Mouse (Mus musculus): ENCODE results near the gene Psenen. TPM values are rescaled to one million over a fixed set of nuclear protein-coding genes. Genes with fewer than 3 reads are reported as not detected.
A peak's percentile ranks its signal among the peaks of the same experiment; 100 is the strongest.

Psenen gene
- polyA plus RNA-seq, 2 experiments = 55.8 to 59.1 TPM

DNA sequence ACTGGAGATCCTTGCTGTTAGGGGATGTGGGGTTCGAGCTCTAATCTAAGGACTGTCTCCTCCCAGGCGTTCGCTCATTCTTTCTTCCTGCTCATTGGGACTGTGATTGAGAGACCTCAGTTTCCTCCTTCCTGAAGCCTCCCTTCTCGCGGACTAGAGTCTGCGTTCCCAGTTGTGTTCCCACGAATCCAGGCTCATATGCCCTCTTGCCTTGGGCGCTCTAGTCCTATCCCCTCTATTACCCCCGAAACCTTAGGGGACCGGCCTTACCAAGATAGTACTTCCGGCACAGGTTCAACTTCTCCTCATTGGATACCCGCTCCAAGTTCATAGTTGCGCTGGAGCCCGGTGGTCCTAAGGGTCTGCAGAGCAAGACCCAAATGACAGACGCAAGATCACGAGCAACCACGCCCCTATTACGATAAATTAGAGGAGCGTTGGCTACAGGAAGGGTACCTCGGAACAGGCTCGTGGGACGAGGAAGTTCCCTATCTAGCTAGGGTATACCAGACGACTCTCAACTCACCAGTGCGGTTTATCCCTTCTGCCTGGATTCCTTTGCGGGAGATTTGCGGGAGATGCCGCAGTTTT, 806 bp downstream of the Psenen start:
- TF ChIP-seq CTCF (IDR thresholded peaks at IDR 0.05; ENCODE audit: low read depth) = no peak
- TF ChIP-seq EP300 (IDR thresholded peaks at IDR 0.05; ENCODE audit: low read depth) = no peak
- H3K27me3 ChIP-seq (ENCODE audit: control insufficient read depth, insufficient read depth, low read length) = no peaks in the 10 kb centered on the region
- H3K9ac ChIP-seq (replicated peaks) = peak overlapping the region; percentile 77
- H3K4me1 ChIP-seq (replicated peaks; ENCODE audit: control insufficient read depth in 2 of 2, insufficient read depth in 2 of 2, low read length in 1 of 2) = peaks cover 12 to 17% of the 10 kb centered on the region in 2 experiments
- 0% methylated on average over 27 of the region's 27 CpGs for WGBS (ENCODE audit: insufficient replicate concordance)
- H3K4me2 ChIP-seq (ENCODE audit: low read depth) = peak overlapping the region; percentile 91
- DNase-seq (ENCODE audit: low read depth in 3 of 3, low spot score in 3 of 3) (peak in 1 of 3 experiments; percentile 19), ATAC-seq (ENCODE audit: insufficient read depth) (no peak)
- peak overlapping the region; percentile 69 for H3K27ac ChIP-seq
- 0 out of 2 replicates have a peak, but pooled peaks cover 2% of the 10 kb centered on the region for H3K36me3 ChIP-seq (replicated peaks; ENCODE audit: control insufficient read depth, insufficient read depth, low read depth)
- H3K4me3 ChIP-seq (ENCODE audit: insufficient read depth in 1 of 2, low read depth in 2 of 2, low read length in 2 of 2) = peak overlapping the region; percentile 67 to 99
- no peaks in the 10 kb centered on the region for H3K9me3 ChIP-seq (ENCODE audit: control insufficient read depth, low read length)

DNA sequence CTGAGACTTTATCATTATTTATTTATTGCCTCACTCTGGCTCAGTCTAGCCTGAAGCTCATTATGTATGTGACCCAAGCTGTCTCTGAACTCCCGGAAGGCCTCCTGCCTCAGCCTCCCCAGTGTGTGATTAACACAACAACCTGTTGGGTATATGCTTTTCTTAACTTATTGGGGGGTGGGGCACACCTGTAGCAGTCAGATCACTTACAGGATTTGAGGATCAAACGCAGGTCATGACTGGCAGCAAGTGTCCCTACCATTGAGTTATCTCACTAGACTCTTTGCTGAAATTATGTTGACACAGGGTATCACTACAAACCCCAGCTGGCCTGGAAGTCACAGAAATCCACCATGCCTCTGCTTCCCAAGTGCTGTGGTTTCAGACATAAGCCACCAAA, 3.1 kb downstream of the Psenen start:
- Histone ChIP-seq H3K27ac (peak overlapping the region; percentile 43), H3K9me3 (ENCODE audit: control insufficient read depth, low read length) (no peaks in the 10 kb centered on the region), H3K9ac (replicated peaks) (no peak overlapping the region; the same call in 1 of the 2 replicates), H3K27me3 (ENCODE audit: control insufficient read depth, insufficient read depth, low read length) (no peaks in the 10 kb centered on the region), H3K36me3 (replicated peaks; ENCODE audit: control insufficient read depth, insufficient read depth, low read depth) (peaks cover 17% of the 10 kb centered on the region), H3K4me2 (ENCODE audit: low read depth) (peak overlapping the region; percentile 92), H3K4me3 (ENCODE audit: insufficient read depth in 1 of 2, low read depth in 2 of 2, low read length in 2 of 2) (peak overlapping the region in 1 of 2 experiments; percentile 83; a peak in 2 of 4 replicates), H3K4me1 (replicated peaks; ENCODE audit: control insufficient read depth in 2 of 2, insufficient read depth in 2 of 2, low read length in 1 of 2) (peaks cover 12 to 17% of the 10 kb centered on the region in 2 experiments)
- TF ChIP-seq CTCF (IDR thresholded peaks at IDR 0.05; ENCODE audit: low read depth) = no peak
- ATAC-seq (ENCODE audit: insufficient read depth) (no peak), DNase-seq (ENCODE audit: low read depth in 3 of 3, low spot score in 3 of 3) (no peak)
- WGBS (ENCODE audit: insufficient replicate concordance) = 74% methylated on average over 2 of the region's 2 CpGs

DNA sequence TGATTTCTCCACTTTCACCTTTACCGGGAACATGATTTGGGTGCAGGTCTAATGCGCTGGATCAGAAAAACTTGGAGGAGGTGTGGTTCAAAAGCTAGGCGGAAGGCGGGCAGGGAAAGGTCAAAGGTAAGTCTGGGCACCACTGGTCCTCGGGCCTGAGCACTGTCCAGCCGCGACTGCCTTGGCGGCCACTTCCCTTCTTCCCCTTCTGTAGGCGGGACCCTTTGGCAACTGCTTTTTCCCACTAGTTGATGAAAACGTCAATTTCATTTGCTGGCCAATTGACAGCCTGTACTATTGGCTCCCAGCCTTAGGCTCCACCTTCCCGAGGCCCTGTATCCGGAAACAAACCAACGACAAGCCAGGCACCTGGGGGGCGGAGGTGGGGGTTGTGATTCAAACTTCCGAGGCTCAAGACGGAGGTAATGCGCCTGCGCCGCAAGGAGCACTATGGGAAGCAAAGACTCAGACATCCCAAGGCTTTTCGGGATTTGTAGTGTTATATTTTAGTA, 3.9 kb downstream of the Psenen start, which contains the start of gene Lin37:
Lin37 (minus strand) TSS at position 396 of the 512 bp plus-strand sequence.
- H3K27ac ChIP-seq = peak within 1 kb of the TSS; percentile 78
- H3K4me2 ChIP-seq (ENCODE audit: low read depth) = peak within 1 kb of the TSS; percentile 92
- no peaks in the 10 kb centered on the region for H3K9me3 ChIP-seq (ENCODE audit: control insufficient read depth, low read length)
- peak; percentile 92 to 93 (median 93) for DNase-seq (ENCODE audit: low read depth in 3 of 3, low spot score in 3 of 3)
- peak; percentile 77 for ATAC-seq (ENCODE audit: insufficient read depth)
- peak within 1 kb of the TSS; percentile 83 to 90 for H3K4me3 ChIP-seq (ENCODE audit: insufficient read depth in 1 of 2, low read depth in 2 of 2, low read length in 2 of 2)
- H3K4me1 ChIP-seq (replicated peaks; ENCODE audit: control insufficient read depth in 2 of 2, insufficient read depth in 2 of 2, low read length in 1 of 2) = peaks cover 12 to 17% of the 10 kb centered on the region in 2 experiments
- peak within 1 kb of the TSS; percentile 77 for H3K9ac ChIP-seq (replicated peaks)
- H3K36me3 ChIP-seq (replicated peaks; ENCODE audit: control insufficient read depth, insufficient read depth, low read depth) = peaks cover 19% of the 10 kb centered on the region
- WGBS (ENCODE audit: insufficient replicate concordance) = under 1% methylated on average over 20 of the region's 20 CpGs
- TF ChIP-seq EP300 (IDR thresholded peaks at IDR 0.05; ENCODE audit: low read depth) (no peak), CTCF (IDR thresholded peaks at IDR 0.05; ENCODE audit: low read depth) (no peak)
- no peaks in the 10 kb centered on the region for H3K27me3 ChIP-seq (ENCODE audit: control insufficient read depth, insufficient read depth, low read length)

DNA sequence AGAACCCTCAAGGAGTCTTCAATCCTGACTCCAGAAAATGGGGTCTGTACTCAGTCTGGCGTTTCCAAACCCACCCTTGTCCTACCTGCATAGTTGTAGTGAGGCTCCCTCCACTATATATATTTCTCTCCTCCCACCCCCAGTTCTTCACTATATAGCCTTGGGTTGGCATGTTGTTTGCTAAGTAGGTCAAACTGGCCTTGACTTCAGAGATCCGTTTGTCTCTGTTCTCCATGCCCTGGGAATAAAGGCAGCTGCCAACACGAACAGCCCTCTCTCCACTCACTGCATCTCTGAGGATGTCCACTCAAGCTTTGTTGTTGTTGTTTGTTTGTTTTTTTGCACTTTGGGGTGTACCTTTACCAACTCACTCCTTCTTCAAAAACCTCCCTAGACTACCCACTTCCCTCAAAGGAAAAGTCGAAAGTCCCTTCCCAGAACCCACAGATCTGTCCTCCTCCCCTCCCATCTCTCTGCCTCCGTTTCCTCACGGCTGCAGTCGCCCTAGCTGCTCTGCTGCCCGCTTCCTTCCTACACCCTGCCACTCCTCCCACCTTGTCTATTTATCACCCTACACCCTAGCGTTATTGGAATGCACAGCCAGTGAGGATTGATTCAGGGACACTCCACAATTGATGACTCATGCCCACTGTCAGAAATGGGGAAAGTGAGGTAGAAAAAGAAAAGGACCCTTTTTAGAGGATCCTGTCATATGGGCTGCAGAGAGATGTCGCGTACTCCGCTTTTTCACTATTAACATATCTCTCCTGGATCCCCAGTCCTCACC, 4.6 kb downstream of the Psenen start:
- H3K27ac ChIP-seq = peak overlapping the region; percentile 78
- H3K4me3 ChIP-seq (ENCODE audit: insufficient read depth in 1 of 2, low read depth in 2 of 2, low read length in 2 of 2) = peak overlapping the region; percentile 83 to 90
- WGBS (ENCODE audit: insufficient replicate concordance) = 8% methylated on average over 12 of the region's 12 CpGs
- DNase-seq (ENCODE audit: low read depth in 3 of 3, low spot score in 3 of 3) = peak in 2 of 3 experiments; percentile 30 to 58
- H3K9me3 ChIP-seq (ENCODE audit: control insufficient read depth, low read length) = no peaks in the 10 kb centered on the region
- ATAC-seq (ENCODE audit: insufficient read depth) = peak; percentile 42; the same call in 1 of the 2 replicates
- H3K27me3 ChIP-seq (ENCODE audit: control insufficient read depth, insufficient read depth, low read length) = no peaks in the 10 kb centered on the region
- no peak for TF ChIP-seq EP300 (IDR thresholded peaks at IDR 0.05; ENCODE audit: low read depth)
- TF ChIP-seq CTCF (IDR thresholded peaks at IDR 0.05; ENCODE audit: low read depth) = peak; percentile 25; the same call in 1 of the 2 replicates
- H3K4me1 ChIP-seq (replicated peaks; ENCODE audit: control insufficient read depth in 2 of 2, insufficient read depth in 2 of 2, low read length in 1 of 2) = peaks cover 12 to 15% of the 10 kb centered on the region in 2 experiments
- H3K36me3 ChIP-seq (replicated peaks; ENCODE audit: control insufficient read depth, insufficient read depth, low read depth) = peaks cover 19% of the 10 kb centered on the region
- H3K9ac ChIP-seq (replicated peaks) = peak overlapping the region; percentile 77
- H3K4me2 ChIP-seq (ENCODE audit: low read depth) = peak overlapping the region; percentile 92

All from liver, embryonic 14.5 days (tissue).